Mouse (Mus musculus) telencephalon, adult 2 months (tissue): ENCODE results near the gene Gskip.
A peak's percentile ranks its signal among the peaks of the same experiment; 100 is the strongest.

Experiments
- DNase-seq: peaks from one replicate; pipeline ENCODE4 v3.0.0-alpha.2; 2011; ENCODE audit warnings: low read depth, low spot score

Gene Gskip

DNA sequence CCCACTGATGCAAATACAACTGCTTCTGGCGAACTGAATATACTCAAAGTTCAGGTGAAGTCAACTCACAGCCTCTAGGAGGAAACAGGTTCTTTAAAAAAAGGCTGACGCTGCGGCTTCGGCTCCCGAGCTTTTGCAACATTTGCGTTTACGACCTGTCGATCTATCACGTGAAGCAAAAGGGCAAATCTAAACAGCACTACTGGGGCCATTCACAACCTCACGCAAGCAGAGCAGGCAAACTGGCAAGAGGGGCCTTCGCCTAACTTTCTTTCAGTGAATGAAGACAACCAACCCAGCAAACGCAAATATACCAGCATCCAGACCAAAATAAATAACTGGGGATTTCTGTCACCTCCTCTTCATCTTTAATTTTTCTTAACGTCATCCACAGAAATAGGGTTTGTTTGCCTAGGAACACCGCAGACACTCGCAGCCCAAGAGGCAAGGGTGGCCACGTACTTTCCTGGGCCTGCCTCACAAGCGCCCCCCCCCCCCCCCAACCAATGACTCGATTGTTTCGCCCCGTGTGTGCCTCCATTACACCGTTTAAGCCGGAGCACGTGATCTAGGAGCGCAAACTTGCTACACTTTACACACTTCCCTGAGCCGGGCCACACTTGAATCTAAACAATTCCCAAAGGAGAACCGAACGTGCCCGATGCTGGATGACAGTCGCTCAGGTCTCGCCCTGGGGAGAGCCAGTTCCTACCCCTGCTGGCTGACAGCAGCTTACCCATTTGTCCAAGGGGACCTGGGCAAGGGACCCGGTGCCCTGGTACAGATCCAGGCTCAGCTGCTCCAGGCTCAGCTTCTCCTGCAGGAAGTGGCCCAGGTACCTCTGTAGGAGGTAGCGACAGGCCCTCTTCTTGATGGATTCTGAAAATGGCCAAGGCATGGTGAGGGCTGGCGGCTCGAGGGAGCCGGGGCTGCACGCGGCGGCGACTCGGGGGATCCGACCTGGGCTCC, at the start of gene Gskip:
TSS of gene Gskip (plus strand) at position 897 of the 969 bp plus-strand sequence.
- DNase-seq: no peak

DNA sequence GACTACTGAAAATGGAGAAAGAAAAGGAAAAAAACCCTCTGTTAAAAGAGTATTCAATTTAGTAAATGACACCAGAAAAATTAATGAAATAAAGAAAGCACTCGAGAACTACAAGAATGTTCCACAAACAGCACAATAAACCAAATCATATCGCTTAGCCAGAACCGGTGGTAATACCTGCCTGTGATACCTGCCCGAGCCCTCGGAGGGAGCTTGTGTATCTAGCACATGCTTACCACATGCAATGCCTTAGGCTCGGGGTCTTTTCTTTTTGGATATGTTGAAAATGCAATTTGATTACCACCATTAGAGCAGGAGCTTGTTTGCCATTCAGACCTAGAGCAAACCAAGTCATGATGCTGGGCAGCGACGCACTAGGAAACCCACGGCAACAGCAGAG, 48.1 kb upstream of the Gskip start:
- no peak for DNase-seq

DNA sequence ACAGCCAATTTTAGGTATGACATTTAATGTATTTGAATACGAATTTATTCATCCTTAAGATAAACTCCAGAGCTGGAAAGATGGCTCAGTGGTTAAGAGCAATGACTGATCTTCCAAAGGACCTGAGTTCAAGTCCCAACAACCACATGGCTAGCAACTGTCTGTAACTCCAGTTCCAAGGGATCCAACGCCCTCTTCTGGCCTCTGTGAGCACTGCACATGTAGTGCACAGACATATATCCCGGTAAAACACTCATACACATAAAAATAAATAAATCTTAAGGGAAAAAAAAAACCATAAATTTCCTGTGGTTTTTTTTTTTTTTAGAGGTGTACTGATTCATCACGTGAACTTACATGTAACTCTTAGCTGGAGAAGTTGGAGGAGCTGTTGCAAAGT, 47.1 kb upstream of the Gskip start:
- no peak for DNase-seq

DNA sequence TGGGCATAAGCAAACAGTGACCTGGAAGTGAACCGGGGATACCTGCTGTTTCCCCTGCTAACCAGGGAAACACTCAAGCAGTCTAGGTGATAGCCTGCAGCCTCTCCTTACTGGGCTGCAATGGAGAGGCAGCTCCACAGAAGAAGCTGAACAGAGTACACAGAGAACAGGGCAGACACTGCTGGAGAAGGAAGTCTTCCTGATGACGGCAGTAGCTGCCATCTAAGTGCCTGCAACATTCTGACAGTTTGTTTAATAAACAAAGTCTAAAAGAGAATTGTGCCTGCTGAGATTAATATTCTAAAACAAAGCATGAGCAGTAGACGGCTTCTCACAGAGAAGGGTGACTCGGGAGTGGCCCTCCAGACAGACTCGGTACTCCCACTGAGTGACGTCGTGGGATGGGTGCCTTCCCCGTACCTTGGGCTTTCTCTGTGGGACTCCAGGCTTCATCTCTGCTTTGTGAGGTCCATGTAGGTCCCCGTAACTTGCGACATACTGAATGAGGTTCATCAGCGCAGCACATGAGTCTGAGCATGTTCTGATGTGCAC, 41.8 kb upstream of the Gskip start:
- DNase-seq: no peak

DNA sequence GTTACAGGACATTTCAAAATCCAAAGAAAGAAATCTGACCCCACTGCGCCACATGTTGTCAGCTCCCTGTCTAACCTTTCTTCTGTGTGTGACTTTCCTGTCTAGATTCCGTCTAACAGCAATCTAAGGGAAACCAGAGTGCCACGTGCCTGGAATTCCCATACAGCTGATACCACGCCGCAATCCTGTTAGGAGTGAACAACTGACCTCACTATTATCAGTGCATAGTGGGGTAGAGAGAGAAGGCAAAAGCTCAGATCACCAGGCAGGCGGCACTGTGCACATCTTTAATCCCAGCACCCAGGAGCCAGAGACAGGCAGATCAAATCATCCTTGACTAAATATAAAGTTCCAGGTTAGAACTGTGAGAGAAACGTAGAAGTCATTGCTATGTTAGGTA, 28.8 kb upstream of the Gskip start:
- no peak for DNase-seq

DNA sequence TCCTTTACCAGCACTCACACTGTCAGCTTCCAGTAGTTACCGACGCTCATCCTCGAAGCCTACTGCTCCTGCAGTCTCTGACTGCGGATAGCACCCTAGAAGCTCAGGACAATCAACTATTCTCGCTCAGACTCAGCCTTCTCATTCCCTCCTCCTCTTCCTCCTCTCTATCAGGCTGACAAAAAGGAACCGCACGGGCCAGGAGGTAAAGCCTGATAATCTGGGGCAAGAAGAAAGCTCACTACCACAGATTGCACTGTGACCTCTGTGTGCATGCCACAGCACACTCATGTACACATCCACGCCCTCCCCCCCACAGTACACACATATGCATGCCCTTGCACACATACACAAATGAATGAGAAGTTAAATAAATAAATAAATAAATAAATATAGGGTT, 8.4 kb upstream of the Gskip start:
- no peak for DNase-seq

DNA sequence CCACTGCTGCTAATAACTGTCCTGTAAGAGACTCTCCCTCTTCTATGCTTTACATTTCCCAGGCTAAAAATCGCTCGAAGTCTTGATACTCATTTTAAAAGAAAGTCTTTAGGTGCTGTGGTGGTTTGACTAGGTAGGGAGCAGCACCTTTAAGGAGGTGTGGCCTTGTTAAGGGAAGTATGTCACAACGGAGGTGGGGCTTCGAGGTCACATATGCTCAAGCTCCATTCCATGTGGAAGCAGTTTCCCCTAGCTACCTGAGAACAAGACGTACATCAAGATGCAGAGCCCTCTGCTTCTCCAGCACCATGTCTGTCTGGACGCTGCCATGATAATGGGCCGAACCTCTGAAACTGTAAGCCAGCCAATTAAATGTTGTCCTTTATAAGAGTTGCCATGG, 6.4 kb upstream of the Gskip start:
- DNase-seq: no peak

DNA sequence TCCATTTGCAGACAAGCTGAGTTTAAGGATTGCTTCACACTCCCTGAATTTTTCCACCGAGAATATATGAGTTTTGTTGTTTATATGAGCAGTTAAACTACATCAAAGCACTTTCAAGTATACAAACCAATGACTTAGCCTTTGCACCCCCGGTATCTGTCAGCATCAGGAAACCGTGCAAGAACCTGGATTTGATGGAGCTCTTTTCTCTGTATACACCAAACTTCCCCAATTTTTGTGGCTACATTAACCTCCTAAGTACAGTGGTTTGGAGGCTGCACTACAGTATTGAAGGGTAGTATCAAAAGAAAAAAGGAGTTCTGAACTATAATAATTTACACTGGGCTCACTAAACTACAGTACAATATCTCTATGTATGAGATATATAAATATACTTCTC, 5.9 kb upstream of the Gskip start:
- DNase-seq: no peak

DNA sequence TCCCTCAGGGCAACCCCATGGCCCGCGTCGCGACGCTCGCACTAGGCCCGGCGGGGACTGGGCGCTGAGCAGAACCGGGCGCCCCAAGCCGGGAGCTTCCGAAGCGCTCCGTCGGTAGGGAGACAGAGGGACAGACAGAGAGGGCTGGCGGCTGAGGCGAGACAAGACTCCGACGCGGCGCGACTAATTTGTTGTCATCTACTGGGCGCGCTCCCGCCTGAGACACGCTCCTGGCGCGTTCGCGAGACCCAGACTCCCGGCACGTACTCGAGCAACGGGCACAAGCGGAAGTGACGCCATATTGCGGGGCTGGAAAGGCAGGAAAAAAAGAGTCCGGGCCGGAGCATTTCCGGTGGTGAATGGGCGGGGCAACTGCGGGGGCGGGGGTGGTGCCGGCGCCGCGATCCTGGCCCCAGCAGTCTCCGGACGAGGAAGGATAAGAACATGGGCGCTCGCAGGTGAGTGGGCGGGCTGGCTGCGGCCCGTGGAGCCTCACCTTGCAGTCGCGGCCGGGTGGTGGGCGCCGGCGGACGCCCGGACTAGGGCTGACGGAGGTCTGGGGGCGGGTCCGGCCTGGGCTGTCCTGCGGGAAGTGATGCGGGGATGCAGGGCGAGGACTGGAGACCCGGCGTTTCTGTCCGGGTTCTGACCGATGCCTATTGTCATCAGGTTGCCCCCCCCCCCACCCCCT, 517 bp downstream of the Gskip start, which contains the start of gene Atg2b:
TSS of gene Atg2b (minus strand) at position 211 of the 691 bp plus-strand sequence.
- DNase-seq: peak; percentile 94

DNA sequence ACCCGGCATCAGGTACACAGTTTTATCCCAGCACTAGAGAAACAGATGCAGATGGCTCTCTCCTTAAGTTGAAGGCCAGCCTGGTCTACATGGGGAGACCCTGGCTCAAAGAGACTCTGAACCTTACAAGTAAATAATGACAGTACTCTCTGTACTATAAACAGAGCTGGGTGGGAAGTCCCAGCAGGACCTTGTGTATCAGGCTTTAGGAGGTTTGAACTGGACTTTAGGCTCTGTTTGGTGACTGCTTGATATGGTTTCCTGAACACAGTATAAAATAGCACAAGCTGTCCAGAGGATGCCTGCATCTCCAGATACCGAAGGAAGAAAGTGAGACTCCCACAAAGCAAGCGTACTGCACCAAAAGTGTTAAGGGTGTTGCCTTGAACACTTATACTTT, 2.2 kb downstream of the Gskip start:
- DNase-seq: no peak

DNA sequence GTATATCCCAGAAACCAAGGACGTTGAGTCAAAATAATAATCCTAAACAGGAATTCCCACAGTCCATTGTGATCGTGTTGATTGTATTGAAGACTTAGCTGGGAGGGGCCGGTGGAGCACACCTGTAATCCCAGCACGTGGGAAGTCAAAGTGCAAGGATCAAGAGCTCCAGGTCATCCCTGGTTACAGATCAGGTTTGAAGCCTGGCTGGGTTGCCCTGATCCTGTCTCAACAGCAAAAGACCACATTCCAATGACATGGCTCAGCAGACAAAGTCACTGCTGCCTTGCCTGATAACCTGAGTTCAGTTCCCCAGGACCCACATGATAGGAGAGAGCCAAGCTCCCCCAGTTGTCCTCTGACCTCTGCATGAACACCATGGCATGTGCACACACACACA, 2.8 kb downstream of the Gskip start:
- DNase-seq: no peak

DNA sequence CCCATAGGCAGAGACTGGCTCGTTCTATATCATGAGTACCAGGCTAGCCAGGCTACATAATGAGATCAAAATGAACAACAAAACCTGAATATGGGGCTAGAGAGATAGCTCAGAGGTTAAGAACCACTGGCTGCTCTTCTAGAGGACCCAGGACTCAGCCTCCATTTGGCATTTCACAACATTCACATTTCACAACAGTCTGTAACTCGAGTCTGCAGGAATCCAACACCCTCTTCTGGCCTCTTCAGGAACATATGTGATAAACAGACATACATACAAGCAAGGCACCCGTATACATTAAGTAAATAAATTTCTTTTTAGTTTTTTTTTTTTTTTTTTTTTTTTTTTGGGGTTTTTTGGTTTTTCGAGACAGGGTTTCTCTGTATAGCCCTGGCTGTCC, 3.9 kb downstream of the Gskip start:
- no peak for DNase-seq

DNA sequence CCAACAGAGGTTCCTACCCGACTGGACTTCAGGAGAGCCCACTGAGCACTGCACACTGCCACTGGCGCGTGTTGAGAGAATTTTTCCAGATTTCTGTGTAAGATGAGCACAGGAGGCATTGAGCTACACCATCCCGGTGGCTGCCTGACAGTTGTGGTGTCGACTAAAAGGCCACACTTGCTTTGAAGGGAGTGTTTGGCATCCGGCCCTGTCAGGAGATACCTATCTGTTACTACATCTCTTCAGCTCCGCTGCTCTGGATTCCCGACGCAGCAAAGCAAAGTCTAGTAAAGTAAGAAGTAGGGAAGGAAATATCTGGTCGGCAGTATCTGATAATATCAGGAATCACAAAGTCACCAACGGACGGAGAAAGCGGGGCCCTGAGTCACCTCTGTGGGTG, 4.8 kb downstream of the Gskip start:
- no peak for DNase-seq

DNA sequence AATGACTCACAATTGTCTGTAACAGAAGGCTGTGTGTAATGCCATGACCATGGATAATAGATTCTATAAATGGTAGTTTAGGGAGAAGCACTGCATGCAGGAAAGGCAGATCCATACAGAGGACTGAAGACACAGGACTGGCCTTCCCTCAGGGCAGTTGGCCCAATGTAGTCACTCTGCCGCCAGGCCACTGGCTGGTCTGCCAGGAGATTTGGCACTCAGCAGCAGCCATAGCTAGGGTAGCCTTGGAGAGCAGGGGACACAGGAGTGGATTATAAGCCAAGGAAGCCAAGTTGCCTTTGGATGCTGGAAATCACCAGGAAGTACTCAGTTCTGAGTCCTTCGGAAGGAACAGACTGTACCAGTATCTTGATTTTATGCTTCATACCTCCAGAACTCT, 9.4 kb downstream of the Gskip start:
- no peak for DNase-seq

DNA sequence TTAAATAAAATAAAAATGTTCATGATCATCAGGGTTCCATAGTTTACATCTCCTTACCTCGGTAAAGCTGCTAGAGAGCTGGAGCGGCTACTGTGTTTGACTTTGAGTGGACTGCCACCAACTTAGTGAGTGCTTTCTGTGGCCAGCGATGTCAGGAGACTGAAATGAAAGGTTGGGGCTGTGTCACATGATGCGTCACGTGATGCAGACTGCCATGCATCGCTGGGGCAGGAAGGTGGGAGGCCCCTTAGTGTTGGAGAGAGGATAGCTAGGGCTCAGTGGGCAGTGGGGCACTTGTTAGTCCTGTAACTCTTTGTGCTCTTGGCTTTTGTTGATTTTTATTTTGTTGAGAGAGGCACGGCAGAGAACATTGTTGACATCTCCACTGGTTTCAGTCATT, 11.2 kb downstream of the Gskip start:
- no peak for DNase-seq

DNA sequence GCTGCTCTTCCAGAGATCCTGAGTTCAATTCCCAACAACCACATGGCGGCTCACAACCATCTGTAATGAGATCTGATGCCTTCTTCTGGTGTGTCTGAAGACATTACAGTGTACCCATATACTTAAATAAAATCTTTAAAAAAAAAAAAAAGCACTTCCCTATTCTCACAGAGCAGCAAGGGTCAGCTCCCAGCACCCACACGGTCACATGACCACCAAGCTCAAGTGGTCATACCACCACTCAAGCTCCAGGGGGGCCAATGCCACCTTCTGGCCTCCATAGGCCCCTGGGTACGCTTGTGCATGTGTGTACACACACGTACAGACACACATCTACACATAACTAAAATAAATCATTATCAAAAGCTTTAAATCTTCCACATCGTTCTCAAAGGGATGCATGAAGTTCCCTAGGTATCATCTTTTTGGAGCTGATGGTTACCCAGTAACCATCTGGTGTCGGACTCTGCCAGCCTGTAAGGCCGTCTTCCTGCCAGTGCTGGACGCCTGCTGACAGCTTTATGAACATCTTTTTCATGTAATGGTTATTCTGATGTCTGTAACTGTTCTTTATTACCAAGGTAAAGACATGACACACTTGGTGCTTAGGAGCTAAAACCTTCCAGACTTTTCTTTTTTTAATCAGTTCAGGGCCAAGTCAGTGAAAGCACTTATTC, 12.6 kb downstream of the Gskip start:
- DNase-seq: no peak

DNA sequence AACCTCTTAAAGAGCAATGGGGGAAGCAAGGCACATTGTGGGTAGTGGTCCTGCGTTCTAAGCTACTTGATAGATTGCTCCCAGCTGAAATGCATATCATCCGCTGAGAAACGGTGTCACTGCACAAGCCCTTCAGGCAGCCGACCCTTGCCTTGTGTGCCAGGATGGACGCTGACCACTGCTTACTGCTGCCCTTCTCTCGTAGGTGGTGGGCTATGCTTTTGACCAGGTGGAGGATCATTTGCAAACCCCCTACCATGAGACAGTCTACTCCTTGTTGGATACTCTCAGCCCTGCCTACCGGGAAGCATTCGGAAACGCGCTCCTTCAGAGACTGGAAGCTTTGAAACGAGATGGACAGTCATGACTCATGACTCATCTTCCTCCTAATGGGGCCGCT, 15.8 kb downstream of the Gskip start:
- DNase-seq: no peak

DNA sequence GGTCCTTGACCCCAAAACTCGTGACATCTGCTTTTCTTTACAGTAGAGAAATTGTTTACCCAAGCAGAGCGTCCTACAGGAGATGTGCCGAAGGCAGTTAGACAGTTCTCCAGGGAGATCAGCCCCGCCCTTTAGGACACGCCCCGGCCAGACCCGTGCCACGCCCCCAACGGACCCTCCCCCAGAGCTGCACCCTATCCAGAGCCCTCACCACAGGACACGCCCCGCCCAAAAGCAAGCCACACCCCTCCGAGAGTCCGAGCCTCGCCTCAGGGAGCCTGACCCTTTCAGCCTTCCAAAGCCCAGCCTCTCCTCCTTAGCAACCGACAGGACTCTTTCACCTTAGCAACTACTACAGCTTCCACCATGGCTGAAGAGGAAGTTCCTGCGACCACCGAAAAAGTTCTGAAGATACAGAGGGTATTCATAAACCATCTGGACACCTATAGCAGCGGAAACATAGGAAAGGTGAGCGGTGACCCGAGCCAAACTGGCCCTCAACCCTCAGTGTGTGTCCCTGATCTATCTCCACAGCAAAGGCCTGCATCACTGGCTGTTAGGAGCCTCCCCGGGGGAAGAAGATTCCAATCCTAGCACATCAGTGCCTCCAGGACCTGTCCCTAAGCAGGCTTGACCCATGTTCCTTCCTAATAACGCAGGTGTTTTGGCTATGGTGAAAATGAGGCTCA, 21.3 kb downstream of the Gskip start, which contains the start of gene Ak7:
TSS of gene Ak7 (plus strand) at position 178 of the 689 bp plus-strand sequence.
- no peak for DNase-seq

DNA sequence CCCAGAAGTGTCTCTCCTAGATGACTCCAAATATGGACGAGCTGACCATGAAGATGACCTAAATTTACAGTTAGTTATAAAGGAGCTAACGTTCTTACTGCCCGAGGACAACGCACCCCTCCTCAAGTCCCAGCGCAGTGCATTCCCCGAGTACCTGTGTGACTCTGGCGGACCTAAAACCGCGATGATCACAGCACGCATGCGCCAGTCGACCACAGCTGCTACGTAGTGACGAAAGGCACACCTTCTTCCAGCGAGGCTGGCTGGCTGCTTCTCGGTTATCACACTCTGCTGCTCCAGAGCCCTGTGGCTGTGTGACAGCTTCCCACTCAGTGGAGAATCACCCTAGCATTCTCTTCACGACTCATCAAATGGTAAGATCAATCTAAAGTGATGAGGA, 34.0 kb downstream of the Gskip start:
- no peak for DNase-seq

DNA sequence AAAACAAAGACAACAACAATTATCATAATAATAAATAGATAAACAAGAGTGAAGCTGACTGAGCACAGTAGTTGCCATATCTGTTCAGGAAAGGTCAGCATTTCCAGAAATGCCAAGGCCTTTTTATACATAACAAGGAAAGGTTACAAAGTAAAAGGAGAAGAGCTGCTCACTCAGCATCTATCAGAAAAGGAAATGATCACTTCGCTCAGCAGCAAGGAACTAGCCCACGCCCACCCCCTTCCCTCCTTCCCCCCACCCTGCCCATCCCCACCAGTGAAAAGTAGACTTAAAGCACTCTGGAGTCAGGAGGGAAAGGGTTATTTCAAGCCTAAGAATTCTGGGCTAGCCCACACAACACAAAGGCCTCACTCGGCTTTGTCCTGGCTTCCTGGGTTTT, 35.6 kb downstream of the Gskip start:
- no peak for DNase-seq

DNA sequence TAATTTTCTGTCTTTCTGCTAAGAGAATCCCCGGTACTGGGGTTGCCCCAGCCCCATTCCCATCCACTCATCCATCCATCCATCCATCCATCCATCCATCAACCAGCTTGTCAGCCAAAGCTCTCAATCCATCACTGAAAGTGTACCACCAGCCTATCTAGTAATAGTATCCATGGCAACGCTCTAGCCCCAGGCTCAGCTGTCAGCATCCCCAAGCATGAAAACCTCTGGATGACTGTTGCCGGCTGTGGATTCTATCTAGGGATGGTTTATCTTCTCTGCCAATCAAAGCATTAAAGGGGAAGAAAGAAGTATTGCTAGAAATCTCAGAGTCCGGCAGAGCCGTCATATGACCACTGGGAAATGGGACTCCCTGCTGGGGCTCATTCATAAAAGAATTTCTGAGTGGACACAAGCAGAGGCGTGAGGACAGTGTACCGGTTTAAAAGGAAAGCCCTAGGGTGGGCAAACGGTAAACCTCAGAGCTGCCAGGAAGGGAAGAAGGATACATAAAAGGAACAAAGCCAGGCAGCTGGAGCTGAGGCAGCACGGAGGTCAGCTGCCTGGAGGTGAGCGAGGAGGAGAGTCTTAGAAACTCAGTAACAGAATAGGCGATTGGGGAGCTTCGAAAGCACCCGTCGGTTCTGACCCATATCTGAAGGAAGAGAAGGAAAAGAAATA, 37.0 kb downstream of the Gskip start:
- no peak for DNase-seq
